Mouse (Mus musculus): ENCODE data around the gene Ipo13.

DNA sequence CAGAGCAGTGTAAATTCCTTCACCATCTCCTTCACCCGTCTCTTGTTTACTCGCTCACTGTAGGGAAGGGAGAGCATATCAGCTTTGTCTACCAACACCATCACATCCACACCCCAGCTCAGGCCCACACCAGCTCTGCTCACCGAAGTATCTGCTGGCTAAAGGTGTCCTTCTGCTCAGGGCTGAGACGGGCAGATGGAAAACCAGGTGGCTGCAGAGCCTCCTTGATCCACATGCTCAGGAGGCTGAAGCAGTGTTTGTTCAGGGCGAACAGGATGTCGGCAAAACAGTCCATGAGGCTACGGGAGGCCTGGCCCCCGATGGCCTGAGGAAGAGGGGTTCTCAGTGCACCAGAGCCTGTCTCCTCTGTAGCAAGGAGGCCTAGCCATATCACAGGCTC lies 20.2 kb downstream of the Ipo13 start:
- no peak for TF ChIP-seq CTCF (IDR thresholded peaks at IDR 0.05; ENCODE audit: extremely low read depth, insufficient read depth, low read length)
- no peak for TF ChIP-seq POLR2A (IDR thresholded peaks at IDR 0.05; ENCODE audit: extremely low read depth, insufficient read depth, low read length)

Measured in cortical plate, adult 2 months (tissue).